Mouse (Mus musculus) ovary, adult 18-20 months (tissue): Measurements from ENCODE around the gene Smg6.

ENCODE experiments used
- DNase-seq: peaks from one replicate; pipeline ENCODE4 v3.0.0; 2022; ENCODE audit warnings: low spot score, mixed read lengths

Gene Smg6

DNA sequence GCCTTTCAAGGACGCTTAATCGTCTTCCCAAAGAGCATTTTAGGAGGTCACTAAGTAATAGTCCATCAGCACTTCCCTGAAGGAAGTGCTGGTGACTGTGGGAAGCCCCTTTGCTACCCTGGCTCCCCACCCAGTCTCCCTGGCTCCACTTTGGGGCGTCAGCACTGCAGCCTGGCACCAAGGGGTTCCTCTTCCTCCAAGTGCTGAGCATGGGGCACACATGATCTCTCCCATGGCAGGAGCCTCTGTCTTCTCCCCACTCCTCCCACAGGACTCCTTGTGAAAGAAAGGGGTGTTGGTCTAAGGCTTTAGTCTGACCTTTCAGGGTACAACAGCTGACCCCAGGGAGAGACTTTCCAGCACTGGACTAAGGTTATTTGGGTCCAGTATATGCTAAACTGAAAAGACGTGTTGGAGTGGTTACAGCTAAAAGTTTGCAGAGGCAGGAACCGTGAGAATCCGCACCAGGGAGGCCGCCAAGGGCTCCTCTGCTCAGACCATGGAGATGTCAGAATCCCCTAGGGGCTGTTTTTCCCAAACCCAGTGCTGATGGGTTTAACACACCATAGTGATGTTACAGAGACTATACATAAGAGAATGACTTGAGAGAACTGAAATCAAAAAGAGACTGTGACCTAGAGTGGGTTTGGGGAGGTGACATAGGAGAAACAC is 122.2 kb downstream of the Smg6 start:
- DNase-seq, result no peak

- DNase-seq, result no peak
These were observed 123.5 kb downstream of the Smg6 start for GRCm38 (mm10) chr11:75049146-75049545.

DNA sequence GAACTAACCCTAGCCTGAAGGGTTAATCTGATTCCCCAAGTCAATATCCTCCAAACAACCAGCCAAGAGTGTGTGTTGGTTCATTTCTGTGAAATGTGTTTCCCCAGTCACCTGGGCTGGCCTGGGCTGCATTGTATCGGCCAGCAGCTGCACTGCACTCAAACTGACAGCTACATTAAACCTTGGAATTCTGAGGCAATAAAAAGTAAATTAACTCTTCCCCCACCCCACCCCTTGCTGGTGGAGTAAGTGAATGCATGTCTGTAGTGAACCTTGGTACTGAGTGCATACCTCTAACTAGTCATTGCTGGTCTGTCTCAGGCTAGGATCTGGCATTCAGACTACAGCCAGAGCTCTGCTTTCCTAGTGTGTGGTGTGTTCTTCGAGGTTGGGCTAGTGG is 124.2 kb downstream of the Smg6 start:
- DNase-seq, result no peak

- DNase-seq, result no peak
These were observed 125.6 kb downstream of the Smg6 start for GRCm38 (mm10) chr11:75051239-75051638.

GRCm38 (mm10) chr11:75051712-75052550 is 126.3 kb downstream of the Smg6 start:
- peak; percentile 50 for DNase-seq

DNA sequence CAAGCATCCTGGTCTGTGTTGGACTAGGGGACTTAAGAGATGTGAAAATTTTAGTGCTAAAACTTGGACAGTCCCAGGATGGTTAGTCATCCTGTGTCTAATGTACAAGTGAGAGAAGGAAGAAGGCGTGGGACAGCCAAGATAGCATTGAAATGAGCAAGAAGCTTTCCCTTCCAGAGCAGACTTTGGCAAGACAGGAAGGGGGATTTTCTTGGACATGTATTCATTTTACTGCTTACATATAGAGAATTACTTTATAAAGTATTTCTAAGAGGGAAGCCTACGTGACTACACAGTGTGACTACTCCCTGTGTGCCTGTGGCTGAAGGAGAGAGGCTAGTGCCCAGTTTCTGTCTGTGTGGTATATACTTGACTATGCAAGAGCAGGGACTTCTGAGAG is 127.4 kb downstream of the Smg6 start:
- no peak for DNase-seq

DNA sequence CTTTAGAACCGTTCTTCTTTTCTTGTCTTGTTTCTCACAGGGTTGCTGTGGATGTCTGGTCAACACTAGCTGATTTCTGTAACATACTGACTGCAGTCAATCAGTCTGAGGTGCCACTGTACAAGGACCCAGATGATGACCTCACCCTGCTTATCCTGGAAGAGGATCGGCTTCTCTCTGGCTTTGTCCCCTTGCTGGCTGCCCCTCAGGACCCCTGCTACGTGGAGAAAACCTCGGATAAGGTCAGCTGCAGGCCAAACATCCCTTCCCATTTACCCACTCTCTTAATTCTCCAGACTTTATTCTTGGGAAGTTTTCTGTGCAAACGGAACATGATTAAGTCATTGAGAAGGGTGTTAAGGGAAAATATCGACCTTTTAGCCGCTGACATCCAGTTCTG is 128.1 kb downstream of the Smg6 start:
- no peak for DNase-seq

- DNase-seq, result no peak
These were observed 128.7 kb downstream of the Smg6 start for GRCm38 (mm10) chr11:75054184-75054877.

DNA sequence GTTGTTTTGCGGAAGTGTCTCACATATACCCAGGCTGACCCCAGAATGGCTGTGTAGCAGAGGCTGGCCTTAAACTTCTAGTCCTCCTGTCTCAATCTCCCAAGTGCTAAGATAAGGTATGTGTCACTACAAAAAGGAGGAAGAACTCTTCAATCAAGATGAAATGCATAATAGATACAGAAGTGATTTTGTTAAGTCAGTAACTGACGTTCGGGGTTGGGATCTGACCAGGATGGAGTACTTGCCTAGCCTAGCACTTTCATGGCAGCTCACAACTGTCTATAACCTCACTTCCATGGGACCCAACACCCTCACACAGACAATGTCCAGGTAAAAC is 129.2 kb downstream of the Smg6 start:
- no peak for DNase-seq

GRCm38 (mm10) chr11:75062650-75063049 is 137.0 kb downstream of the Smg6 start:
- DNase-seq, result no peak

GRCm38 (mm10) chr11:75064266-75064665 is 138.6 kb downstream of the Smg6 start:
- no peak for DNase-seq

DNA sequence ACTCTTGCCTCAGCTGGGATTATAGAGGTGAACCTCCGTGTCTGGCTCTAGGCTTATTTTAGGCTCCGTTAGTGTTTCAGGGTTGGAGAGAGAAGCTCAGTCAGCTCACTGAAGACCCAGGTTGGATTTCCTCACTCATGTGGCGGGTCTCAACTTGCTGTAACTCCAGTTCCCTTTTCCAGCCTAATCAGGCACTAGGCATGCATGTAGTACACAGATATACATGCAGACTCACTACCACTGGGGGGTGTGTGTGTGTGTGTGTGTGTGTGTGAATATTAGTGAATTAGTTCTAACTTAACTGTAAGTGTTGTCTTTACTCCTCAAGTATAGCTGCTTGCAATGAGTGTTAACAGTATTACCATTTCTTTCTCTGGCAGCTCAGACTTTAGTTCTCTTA is 145.7 kb downstream of the Smg6 start:
- no peak for DNase-seq

DNA sequence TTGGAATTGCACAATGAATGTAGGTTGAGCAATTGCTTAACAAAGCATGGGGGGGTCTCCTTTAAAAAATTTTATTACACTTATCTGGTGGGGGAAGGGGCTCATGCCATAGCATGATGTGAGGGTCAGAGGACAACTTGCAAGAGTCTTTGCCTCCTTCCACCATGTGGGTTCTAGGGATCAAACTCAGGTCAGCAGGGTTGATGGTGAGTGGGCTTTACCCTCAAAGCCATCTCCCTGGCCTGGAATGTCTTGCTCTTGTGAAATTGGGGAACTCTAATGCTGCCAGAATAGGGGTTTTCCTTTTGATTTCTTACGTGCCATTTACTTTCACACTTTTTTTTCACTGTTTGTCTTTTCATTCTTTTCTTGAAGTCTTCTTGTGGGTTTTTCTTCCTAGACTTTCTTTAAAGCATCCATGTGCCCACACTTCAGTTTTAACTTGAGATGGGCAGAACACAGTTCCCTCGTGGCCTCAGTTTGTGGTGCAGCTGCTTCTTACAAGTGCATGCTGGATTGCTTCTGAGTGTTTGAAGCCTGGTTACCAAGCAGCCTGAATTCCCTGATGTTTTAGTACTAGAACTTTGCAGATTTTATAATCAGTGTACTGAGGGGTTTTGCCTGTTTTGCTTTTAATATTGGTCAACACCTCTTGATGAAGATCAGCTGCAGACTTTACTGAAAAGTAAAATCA is 147.5 kb downstream of the Smg6 start:
- no peak for DNase-seq

- DNase-seq, result no peak
These were observed 148.1 kb downstream of the Smg6 start for GRCm38 (mm10) chr11:75073696-75074095.

DNA sequence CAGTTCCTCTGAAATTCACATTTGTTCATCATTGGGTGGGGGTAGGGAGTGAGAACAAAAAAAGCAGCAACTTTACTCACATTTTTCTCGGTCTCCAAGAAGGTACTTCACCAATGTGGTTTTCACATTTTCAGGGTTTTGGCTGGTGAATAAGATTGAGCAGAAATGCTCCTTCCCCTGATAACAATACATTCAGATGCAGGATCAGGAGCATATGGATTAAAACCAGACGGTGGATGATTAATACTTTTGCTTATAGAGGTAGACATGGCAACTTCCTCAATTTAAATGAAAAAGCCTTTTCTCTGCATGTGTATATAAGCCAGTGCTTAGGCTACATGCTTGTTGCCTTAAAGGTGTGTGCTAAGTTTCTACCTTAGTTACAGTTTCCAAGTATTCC is 148.9 kb downstream of the Smg6 start:
- no peak for DNase-seq

DNA sequence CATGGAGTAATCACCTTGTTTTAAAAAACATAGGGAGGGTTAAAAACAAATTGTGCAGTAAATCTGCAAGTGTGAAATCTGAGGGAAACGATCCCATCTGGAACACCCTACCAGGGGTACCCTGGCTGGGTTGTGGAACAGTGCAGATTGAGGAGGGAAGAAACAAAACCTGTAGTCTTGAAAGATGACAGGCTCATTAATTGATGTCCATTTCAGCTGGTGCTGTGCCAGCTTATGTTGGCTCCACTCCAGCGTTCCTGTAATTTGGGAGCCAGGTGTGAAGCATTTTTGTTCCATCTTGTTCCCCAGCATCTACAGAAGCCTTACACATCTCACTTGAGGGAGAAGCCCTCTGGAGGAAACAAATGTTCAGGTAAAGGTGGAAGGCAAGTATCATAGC is 153.0 kb downstream of the Smg6 start:
- DNase-seq, result no peak

DNA sequence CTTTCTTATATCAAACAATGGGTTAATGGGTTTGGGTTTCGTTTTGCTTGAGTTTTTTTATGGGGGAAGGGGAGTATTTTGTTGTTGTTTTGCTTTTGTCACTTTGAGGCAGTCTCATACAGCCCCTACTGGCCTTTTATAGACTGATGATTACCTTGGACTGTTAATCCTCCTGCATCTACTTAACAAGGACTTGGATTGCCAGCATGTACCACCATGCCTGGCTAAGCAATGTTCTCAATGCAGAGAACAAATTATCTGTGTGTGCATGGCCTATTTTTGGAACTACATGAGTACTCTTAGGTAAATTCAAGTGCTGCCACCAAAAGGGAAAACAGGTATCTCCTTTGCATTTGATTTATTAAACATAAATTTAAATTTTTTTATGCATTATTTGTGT is 157.4 kb downstream of the Smg6 start:
- no peak for DNase-seq

GRCm38 (mm10) chr11:75092159-75092558 is 166.5 kb downstream of the Smg6 start:
- DNase-seq, result no peak

DNA sequence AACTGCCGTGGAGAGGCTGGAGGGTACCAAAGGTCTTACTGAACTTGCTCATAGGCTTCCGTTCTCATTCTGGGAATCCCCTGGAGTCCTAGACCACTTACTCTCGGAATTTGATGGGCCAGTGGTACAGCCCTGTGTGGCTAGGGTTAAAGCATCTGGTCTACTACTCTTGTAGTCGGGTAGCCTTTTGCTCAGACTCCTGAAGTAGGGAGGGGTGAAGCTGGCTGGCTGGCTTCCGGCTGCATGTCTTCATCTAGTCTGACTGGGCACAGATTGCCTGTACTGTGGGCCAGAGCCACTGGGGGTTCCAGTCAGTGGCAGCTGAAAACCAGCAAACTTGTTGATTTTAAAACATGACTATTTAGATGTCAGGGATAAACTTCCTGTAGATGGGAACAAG is 167.0 kb downstream of the Smg6 start:
- DNase-seq, result no peak

GRCm38 (mm10) chr11:75094759-75095158 is 169.1 kb downstream of the Smg6 start:
- DNase-seq, result no peak

- DNase-seq, result no peak
These were observed 177.2 kb downstream of the Smg6 start for GRCm38 (mm10) chr11:75102763-75103339.

DNA sequence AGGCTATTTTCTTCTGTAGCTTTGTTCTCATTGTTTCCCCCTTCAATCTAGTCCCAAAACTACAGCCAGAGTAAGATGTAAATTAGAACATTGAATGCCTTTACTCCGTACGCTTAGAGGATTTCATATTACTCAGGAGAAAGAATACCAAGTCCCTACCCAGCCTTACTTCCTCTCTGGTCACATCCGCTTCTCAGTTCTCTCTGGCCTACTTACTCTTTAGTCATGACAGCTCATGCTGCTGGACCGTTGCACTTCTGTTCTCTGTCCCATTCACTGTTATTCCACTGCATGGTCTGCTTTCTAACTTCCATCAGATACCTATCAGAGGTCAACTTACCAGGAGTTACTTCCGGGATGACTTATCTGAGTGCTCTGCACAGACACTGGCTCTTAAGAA is 181.0 kb downstream of the Smg6 start:
- no peak for DNase-seq
